Mouse (Mus musculus) adrenal gland (tissue): Measurements from ENCODE around the gene Cdk20.

Source experiments
- intact Hi-C: fragments of 180-260 bp; cut with DNase I; formaldehyde crosslinking; loops from one replicate; pipeline ENCODE4 v1.15.1; 2025
- long read RNA-seq, 2 experiments: library from polyadenylated mRNA; unstranded; transcript quantifications; one replicate each; pipeline ENCODE4 v2.0.0; 2020; ENCODE audit warnings: borderline replicate concordance in 1 of 2; ENCODE audit not compliant: insufficient replicate concordance in 1 of 2

Gene Cdk20
- long read RNA-seq, experiment 1, full-length matches to known transcripts = 6 of 6 reads
- long read RNA-seq, experiment 1, partial matches to known transcripts = 0 of 6 reads
- long read RNA-seq, experiment 1, other reads (novel, unspliced or antisense) = 0 of 6 reads
- long read RNA-seq, experiment 2, partial matches to known transcripts = 0 of 1 reads
- long read RNA-seq, experiment 2, other reads (novel, unspliced or antisense) = 1 of 1 reads

DNA sequence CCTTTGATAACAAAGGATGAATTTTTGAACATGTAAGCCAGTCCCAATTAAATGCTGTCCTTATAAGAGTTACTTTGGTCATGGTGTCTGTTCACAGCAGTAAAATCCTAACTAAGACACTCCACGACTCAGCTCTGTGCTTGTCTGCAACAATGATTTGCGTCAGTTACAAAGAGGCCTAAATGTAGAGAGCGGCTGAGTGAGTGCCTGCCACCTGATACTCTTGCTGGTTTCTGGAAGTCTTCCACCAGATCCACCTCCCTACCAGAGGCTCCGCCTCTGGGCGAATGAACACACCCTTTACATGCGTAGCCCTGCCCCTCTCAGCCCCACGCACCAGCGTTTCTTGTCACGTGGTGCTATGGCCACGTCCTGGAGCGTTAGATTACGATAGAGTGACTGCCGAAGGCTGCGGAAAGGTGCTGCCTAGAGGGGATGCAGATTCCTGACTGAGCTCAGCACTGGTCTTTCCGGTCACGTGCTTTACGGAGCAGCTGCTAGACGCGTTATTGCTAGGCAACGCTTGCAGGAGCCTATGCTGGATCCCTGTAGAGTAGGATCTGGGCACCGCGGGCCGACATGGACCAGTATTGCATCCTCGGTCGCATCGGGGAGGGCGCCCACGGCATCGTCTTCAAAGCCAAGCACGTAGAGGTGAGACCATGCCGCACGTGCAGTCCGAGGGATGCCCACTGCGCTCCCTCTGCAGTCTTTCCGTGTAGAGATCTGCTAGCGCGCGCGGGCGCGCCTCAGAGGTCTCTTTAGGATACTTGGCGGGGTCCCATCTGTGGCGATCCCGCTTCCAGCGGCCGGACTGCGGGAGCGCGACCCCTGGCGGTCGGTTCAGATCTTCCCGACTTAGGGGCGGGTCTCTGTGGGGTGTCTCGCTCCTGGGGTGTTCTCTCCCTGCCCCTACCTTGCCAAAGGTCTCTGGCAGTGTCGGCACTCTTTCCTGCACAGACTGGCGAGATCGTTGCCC, at the start of gene Cdk20:
Gene Cdk20 (plus strand): TSS at position 298 of the 979 bp plus-strand sequence.
- intact Hi-C loops = loop anchor here (5.0 to 10.0 kb wide), 3 partner anchors 60 to 672 kb away; partner anchors contain the start of gene Ctsl

DNA sequence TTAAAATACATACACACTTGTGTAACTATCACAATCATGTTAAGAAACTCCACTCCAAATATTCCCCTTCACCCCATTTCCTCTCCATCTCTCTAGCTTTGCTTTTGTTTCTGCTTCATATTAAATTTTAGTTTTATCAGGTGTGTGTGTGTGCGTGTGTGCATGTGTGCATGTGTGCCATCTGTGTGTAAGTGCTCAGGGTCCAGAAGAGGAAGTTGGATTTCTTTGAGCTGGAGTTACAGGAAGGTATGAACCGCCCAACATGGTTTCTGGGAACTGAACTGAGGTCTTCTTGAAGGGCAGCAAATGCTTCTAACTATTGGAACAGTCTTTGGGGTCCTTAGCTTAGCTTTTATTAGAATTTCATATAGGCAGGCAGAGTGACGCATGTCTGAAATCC, 47.2 kb upstream of the Cdk20 start:
- intact Hi-C loops = no loop called here

DNA sequence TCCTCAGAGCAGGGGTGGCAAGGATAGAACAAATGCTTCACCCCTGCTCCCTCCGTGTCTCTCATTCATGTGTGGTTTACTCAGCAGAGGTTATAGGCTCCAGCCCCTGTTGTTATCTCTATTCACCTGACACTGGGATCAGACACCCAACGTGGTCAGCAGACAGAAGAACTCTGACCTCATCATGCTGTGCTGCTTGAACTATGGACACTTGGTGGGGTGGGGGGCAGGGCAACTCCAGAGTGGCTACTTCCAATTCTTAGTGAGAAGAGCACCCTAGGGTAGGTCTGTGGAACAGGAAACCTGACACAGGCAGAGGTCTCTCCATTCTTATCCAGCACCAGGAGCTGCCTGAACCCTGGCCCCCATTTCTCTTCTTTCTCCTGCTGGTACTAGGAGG, 46.1 kb upstream of the Cdk20 start:
- intact Hi-C loops = no loop called here

DNA sequence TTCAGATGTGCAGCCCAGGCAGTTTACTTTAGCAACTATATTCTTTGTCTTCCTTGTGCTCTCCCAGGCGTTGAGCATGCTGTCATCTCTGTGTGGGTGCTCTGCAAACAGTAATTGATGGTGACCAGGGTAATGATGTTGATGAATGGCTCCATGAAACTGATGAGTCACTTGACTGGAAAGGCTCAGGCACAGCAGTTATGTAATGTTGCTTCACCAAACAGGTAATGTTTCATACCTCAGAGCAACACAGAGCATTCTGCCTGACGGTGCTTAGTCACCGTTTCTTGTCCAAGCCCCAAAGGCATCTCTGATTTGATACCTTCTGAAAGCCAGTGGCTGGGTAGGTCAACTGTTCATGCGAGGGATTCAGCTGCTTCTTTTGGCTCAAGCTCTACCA, 43.7 kb upstream of the Cdk20 start:
- intact Hi-C loops = no loop called here

DNA sequence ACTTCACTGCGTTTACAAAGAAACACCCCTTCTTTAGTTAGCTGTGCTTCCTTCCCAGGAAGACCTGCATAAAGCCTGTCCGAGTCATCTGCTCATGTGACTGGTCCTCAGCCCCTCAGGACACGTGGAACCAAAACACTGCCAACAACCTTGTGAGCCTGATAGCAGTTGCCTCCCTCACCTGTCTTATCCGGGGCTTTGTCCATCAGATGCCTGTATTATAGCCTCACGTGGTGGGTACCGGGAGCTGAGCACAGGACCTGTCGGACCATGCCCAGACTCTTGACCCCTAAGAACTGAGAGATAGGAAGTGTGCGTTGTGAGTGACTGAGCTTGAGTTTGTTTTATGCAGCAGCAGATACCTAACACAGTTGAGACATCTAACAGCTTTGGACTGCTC, 35.1 kb upstream of the Cdk20 start:
- intact Hi-C loops = no loop called here

DNA sequence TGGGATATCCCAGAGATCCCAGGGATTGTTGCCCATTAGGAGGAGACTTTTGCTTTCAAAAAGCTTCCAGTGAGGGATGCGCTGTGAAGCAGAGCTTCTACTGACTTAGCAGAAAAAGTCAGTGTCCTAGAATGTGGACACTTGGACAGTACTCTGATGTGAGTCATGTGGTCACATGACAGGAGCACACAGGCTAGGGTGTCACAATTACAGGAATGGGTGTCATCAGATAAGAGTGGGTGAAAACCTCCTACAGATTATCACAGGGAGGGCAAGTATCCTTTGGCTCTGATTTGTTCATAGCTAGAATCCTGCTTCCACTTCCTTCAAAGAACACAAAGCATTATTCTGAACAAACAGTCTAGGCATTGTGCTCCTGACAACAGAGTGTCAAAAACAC, 34.0 kb upstream of the Cdk20 start:
- intact Hi-C loops = no loop called here

DNA sequence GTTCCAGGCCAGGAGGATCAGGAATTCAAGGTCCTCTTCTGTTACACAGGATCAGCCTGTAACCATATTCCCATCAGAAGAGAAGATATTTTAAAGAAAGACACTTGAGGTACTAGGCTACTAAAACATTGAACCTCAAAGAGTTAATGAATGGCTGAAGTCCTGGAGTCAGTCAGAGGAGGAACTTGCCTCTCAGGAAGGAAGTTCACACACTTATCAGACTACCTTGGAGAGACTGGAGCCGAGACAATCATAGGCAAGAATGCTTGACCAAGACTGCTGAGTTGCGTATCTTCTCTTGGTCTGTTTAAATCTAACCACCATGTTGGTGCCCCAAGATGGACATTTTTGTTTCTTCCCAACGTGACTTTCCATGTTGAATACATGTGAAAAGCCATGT, 32.2 kb upstream of the Cdk20 start:
- intact Hi-C loops = no loop called here

DNA sequence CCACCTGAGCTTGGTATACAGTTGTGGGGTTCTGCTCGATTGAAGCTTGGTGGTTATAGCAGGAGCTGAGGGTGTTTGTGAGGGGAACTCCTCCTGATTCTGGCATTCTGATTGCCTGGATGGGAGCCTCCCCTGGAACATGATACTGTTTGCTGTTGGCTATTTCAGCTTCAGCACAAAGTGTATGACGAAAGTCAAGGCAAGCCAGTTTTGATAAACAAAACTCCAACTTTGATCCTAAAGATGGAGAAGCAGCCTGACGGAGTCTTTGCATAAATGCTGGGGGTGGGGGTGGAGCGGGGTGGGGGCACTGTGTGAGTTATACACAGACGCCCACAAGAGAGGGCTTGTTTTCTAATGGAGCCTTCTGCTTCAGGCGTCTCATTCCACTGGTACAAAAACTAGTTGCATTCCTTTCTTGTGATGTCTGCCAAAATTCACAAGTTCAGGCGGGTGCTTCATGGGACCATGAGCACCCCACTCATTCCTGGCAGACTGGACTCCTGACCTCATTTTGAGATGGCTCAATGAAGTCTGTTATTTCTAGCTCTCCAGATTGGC, 31.2 kb upstream of the Cdk20 start:
- intact Hi-C loops = no loop called here

DNA sequence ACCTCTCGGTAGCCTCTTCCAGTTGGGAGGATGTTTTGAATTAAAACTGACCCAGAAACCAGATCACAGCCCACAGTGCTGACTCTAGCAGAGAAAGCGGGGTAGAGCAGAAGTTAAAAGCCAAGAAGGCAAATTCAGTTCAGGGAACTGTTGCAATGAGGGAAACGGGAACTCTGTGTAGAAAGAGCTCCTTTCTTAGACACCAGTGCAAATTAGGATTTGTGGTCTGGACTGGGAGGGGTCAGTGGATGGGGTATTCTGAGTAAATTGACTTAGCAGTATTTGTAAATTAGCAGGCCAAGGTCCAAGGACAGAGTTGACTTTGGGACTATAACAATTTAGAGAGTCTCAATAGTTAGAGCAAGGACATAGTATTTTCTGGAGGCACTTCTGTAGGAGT, 30.1 kb upstream of the Cdk20 start:
- intact Hi-C loops = no loop called here

DNA sequence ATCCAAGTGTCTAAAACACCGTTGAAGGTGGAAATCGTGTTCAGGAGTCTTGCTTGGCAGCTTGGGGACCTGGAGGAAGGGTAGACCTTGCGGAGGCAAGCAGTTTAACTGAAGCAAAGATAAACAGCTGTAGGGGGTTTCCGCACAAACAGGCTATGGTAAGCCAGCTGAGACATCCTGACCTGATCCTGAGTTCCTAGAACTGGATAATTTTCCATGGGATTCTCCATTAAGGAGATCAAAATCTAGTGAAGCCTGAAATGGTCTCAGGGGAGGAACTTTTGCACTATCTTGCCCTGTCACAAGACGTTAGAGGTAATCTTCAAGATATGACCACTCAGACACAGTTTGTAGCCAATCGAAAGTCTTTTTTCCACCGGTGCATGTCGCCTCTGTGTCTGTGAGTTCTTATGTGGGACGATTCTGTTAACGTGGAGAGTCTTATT, 29.6 kb upstream of the Cdk20 start:
- intact Hi-C loops = no loop called here

DNA sequence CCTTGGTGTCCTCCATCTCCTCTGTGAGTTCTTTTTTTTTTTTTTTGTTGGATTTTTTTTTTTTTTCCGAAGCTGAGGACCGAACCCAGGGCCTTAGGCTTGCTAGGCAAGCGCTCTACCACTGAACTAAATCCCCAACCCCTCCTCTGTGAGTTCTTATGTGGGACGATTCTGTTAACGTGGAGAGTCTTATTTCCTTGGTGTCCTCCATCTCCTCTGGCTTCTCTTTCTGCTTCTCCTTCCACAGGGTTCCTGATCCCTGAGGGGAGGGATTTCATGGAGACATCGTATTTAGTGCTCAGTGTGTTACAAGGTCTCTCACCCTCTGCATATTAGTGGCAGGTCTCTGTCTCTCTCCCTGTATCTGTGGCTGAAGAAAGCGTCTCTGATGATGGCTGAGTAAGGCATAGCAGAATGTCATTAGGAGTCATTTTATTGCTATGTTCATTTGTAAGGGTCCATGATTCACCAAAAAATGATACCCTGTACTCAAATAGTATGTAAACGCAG, 29.1 kb upstream of the Cdk20 start:
- intact Hi-C loops = no loop called here

DNA sequence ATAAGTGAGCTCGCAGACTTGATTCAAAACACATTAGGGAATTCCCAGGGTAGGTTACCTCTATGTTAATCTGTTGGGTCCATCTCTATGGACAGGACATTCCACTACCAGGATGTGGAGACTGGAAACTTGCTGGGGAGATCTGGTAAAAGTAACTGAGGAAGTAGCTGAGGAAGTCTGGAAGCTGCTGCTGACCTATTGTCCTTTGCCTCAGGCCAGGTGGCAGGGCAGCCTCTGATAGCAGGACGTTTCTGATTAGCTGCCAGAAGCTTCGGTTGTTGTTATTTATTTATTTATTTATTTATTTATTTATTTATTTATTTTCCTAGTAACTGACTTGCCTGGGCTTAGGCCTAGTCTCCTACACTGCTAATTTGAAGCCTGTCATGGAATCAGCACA, 28.6 kb upstream of the Cdk20 start:
- intact Hi-C loops = no loop called here

DNA sequence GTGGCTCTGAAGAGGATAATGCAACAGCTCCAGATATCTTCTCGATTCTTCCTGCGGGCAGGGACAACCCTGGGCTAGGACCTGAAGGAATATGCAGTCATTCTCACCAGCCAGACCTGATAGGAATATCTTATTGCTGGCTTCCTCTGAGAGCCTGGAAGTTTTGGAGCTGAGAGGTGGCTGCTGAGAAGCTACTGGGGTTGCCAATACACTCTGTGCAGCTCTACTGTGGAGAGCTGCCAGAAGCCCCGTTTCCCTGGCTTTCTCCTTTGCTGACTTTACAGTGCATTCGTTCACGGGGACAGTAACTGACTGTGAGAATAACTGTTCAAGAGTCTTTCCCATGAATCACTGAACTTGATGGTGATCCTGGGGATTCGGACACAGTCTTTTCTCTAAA, 26.6 kb upstream of the Cdk20 start:
- intact Hi-C loops = no loop called here

DNA sequence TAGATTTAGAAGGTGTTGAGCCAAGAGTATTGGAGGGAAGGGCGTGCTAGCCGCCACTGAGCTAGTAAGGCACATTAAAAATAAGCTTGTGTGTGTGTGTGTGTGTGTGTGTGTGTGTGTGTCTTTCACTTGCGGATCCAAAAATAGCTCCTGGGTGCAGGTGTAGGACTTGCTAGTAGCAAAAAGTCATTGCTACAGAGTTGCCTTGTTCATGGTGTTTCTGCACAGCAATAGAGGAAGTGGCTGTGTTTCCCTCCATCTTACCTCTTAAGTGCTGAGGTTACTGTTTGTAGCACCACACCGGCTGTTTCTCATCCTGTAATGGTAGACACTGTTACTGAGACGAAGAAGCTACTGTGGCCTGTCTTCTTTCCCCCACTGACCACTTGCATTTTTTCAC, 24.1 kb upstream of the Cdk20 start:
- intact Hi-C loops = no loop called here

DNA sequence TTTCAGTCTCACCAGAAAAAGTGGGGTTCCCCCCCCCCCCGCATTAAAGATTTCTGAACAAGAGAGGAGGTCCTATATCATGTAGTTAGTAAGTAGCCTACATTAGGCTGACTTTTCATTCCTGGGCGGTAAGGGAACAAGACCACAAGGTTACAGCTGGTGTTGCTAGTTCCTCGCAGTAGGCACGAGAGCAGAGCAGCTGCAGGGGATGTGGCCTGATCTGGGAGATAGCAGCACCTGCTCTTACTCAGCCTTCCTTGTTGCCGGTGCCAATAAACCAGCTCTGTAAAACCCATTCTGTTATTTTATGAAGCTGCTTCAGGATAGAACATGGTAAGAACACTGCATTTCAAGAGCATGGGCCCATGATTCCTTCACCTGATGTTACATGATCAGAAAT, 21.5 kb upstream of the Cdk20 start:
- intact Hi-C loops = no loop called here

DNA sequence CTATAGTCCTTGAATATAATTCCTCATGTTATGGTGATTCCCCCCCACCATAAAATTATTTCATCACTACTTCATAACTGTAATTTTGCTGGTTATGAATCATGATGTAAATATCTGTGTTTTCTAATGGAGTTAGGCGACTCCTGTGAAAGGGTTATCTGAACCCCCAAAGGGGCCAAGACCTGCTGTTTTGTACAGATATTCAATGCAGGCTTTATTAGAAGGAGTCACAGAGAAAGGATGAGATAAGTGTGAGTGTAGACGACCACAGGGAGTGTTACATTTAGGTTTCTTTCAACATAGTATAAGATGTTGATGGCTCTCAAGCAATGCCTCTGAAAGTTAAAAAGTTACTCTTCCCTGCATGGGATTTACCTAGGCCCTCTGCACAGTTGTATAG, 20.8 kb upstream of the Cdk20 start:
- intact Hi-C loops = no loop called here

DNA sequence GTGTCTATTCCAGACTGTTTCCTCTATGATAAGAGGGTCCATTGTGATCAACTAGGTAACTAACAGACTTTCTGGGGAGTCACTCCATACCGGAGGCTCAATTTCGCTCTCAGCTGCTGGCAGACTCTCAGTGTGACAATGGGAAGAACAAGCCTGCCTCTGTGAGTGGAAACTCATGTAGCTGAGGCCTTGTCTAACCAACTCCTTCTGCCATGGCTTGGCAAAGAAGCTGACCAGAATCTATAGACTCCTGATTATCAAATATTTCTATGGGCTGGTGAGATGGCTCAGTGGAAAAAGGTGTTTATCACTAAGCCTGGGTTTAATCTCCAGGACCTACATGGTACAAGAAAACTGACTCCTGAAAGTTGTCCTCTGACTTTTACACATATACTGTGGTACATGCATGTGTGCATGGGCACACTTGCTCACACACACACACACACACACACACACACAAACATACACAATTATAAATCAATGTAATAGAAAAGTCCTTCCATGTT, 19.3 kb upstream of the Cdk20 start:
- intact Hi-C loops = no loop called here

DNA sequence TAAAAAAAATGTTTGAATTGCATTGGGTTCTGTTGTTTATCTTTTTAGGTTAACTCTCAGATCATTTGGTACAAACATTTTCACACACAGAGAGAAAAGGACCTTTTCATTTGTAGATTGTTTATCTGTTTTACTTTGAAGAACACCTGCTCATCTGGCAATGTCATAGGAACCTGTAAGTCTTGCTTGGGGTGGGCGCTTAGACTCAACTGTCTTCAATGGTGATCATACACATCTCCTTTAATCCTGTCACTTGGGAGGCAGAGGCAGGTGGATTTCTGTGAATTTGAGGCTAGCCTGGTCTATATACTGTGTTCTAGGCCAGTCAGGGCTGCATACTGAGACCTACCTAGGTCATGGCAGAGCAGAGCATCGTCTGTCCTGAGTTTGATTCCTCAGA, 16.5 kb upstream of the Cdk20 start:
- intact Hi-C loops = no loop called here

DNA sequence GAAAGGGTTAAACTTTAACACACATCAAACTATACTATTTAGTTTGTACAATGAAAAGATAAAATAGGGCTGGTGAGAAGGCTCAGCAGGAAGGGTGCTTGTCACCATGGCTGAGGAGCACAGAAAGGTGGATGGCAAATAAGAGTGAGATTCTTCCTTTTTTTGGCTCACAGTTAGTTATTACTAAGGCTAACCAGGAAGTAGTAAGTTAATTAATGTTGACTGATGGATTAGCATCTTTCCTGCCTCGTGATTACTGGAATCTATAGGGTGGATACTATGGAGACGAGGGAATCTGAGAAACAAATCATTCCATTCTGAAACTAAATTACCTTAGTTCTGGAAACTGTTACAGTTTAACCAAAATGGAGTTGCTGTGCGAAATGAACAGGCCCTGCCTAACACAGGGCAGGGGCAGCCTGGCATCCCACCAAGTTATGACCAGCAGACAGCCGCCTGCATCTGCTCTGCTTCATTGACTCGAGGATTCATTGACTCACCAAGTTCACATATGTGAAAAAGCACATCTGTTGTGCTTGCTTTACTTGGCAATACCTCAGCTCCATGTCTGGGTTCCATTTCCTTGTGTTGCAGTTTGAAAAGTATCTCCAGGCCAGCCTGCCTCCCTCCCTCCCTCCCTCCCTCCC, 15.0 kb upstream of the Cdk20 start:
- intact Hi-C loops = no loop called here

DNA sequence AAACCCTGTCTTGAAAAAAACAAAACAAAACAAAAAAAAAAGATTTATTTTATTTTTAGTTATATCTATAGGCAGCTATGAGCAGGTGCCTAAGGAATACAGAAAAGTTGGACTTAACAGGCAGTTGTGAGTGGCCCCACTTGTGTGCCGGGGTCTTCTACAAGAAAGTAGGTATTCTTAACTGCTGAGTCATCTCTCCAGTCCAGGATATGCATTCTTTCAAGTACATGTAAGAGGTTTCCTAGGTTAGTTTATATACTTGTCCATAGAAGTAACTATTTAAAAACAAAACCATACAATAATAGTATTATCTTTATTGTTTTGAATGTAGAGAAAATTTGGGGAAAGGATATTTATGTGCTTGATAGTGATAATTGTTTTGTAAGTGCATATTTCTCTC, 11.3 kb upstream of the Cdk20 start:
- intact Hi-C loops = no loop called here

DNA sequence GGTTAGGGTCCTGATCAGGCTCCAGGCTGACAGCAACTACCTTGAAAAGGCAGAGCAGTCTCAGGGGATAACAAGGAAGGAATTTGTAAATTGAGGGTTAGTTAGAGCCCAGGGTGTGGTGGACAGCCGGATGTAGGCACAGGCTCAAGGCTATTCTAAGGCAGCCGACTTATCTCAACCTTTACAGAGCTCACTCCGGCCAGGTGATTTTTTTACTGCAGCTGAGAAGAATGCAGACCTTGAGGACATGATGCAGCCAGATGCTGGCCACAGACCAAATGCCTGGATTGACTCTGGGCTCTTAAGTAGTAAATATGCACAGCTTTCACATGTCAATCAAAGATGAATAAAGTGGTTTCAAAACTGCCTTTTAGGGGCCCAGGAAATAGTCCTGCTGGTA, 10.7 kb upstream of the Cdk20 start:
- intact Hi-C loops = no loop called here
